Mouse (Mus musculus) kidney, postnatal 0 days (tissue): ENCODE data around the gene Meis1. TPM values are rescaled to one million over a fixed set of nuclear protein-coding genes. Genes with fewer than 3 reads are reported as not detected.

ENCODE experiments used
- ATAC-seq: fragments of 200-750 bp; cut with Nextera tagmentation; replicated peaks from 2 replicates; pipeline ENCODE4 v1.8.0; 2017; ENCODE audit warnings: low read depth, moderate number of reproducible peaks, moderate TSS enrichment, moderate library complexity; ENCODE audit not compliant: low FRiP score
- DNase-seq: peaks from one replicate; pipeline ENCODE4 v3.0.0-alpha.2; 2016; ENCODE audit warnings: low spot score
- H3K27ac ChIP-seq: fragments of 300-500 bp; sonication (generic); 2 replicates; pipeline ENCODE4 v1.5.1; 2014; ENCODE audit warnings: mild to moderate bottlenecking
- H3K27me3 ChIP-seq: fragments of 300-500 bp; sonication (generic); 2 replicates; pipeline ENCODE4 v1.6.1; 2014; ENCODE audit warnings: low read length, mixed read lengths; ENCODE audit not compliant: insufficient read depth
- H3K36me3 ChIP-seq: fragments of 300-500 bp; sonication (generic); 2 replicates; pipeline ENCODE4 v1.6.1; 2014; ENCODE audit warnings: low read length, mixed read lengths; ENCODE audit not compliant: insufficient read depth
- H3K4me1 ChIP-seq: fragments of 300-500 bp; sonication (generic); replicated peaks from 2 replicates; pipeline ENCODE4 v1.6.1; 2014; ENCODE audit warnings: antibody characterized with exemption, low read length, mixed read lengths; ENCODE audit not compliant: insufficient read depth
- H3K4me2 ChIP-seq: fragments of 300-500 bp; sonication (generic); 2 replicates; pipeline ENCODE4 v1.6.1; 2014; ENCODE audit warnings: mild to moderate bottlenecking, low read length, moderate library complexity, mixed read lengths
- H3K4me3 ChIP-seq: fragments of 300-500 bp; sonication (generic); replicated peaks from 2 replicates; pipeline ENCODE4 v1.5.1; 2014; ENCODE audit warnings: low read depth, low read length
- H3K9ac ChIP-seq: fragments of 300-500 bp; sonication (generic); 2 replicates; pipeline ENCODE4 v1.6.1; 2014; ENCODE audit warnings: low read depth, low read length
- H3K9me3 ChIP-seq: fragments of 300-500 bp; sonication (generic); replicated peaks from 2 replicates; pipeline ENCODE4 v1.6.1; 2016; ENCODE audit warnings: low read length, inconsistent platforms, mixed read lengths
- CTCF ChIP-seq: IDR thresholded peaks from 2 replicates; pipeline ENCODE4 v1.5.1; 2016; ENCODE audit warnings: antibody characterized with exemption, low read depth, mild to moderate bottlenecking, moderate library complexity
- WGBS: fragments of 180-500 bp; shearing (Covaris S2); extraction: QIAGEN DNeasy Blood & Tissue Kit; methylation state at CpG from one replicate; pipeline ENCODE4 v1.1.7; 2014; 5-methylcytosine and 5-hydroxymethylcytosine counted together
- polyA plus RNA-seq: library from polyadenylated mRNA; unstranded; fragments of >200 nt; fragmentation: Nextera tagmentation; extraction: Ambion mirVana; gene quantifications from 2 replicates; pipeline ENCODE4 v1.2.1, GENCODE M21; 2015

Gene Meis1
- polyA plus RNA-seq = 59.0 and 66.7 TPM in 2 replicates

DNA sequence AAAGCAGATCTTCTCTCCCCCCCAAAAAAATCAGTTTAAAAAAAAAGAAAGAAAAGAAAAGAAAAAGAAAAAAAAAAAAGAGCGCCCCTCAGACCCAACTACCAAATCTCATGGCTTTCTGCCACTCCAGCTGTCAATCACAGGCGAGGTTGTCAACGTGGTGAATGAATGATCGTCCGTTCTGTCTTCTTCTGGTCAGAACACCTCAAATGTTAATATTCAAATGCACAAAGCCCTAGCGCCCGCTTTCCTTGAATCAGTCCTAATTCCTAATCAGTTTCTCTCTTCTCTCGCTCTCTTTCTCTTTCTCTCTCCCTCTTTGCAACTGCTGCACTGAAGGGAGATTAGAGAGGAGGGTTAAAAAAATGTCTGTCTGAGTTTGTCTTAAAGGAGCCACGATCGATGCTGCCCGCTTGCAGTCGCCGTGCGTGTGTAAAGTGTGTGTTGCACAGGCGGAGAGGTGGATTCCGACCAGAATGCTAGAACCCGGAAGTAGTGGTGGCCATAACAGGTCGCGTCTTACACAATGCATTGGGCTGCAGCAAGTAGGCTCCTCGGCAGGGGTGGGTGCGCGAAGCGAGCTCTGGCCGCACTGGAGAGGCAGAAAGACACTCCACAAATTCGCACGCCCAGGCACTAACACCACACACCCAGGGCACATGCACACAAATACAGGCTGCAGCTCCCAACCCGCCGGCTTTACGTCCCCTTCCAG is at the start of gene Meis1:
Meis1 (minus strand) TSS at position 497 of the 715 bp plus-strand sequence.
- Histone ChIP-seq H3K4me3 (peak within 1 kb of the TSS; percentile 84), H3K4me2 (peak within 1 kb of the TSS; percentile 86), H3K27me3 (no peaks in the 10 kb centered on the region), H3K4me1 (peaks cover 10% of the 10 kb centered on the region; the same call in 1 of the 2 replicates), H3K27ac (peak within 1 kb of the TSS; percentile 97), H3K9ac (peak within 1 kb of the TSS; percentile 93), H3K36me3 (0 out of 2 replicates have a peak, but pooled peaks cover 3% of the 10 kb centered on the region), H3K9me3 (no peaks in the 10 kb centered on the region)
- peak; percentile 98 for DNase-seq
- under 1% methylated on average over 29 of the region's 29 CpGs for WGBS
- ATAC-seq = peak; percentile 91
- TF ChIP-seq CTCF = no peak

DNA sequence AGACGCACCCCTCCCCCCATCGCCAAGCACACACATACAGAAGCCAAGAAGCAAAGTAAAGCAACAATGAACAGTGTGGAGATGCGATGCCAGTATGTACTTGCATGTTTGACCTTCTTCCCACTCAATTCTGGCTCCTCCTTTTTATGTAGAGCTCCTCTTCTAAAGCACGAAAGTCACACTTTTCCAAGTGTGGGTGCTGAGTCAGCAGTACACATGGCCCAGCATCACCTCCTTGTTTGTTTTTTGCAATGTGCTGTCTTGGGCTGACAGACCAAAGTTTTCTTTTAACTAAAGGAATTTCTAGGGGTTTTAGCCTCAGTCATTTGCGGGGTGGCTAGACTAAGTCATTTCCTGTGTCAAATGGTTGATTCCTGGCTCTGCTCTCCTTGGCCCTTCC is 48.5 kb upstream of the Meis1 start:
- Histone ChIP-seq H3K9me3 (no peaks in the 10 kb centered on the region), H3K4me1 (no peaks in the 10 kb centered on the region), H3K4me2 (no peak overlapping the region), H3K9ac (no peak overlapping the region), H3K27me3 (no peaks in the 10 kb centered on the region), H3K4me3 (no peak overlapping the region), H3K36me3 (no peaks in the 10 kb centered on the region), H3K27ac (no peak overlapping the region)
- DNase-seq (peak; percentile 12), ATAC-seq (no peak)
- 70% methylated on average over 5 of the region's 5 CpGs for WGBS
- no peak for TF ChIP-seq CTCF

DNA sequence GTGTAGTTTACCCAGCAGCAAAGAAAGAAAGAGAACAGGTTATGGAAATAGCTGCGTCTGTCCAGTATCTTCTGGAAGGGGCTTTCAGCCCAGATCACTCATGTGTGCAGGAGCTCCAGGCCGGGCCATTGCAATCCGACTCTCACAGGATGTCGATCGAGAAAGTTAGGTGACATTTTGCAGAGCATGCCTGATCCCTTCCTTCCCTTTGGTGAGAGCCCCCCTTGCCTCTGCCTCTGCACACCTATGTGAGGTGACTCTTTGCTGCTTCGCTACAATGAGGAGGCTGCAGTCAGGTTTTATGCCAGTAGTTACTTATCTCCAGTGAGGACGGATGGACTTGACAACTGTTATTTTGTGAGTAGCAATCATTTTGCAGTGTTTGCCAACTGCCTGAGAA is 30.5 kb upstream of the Meis1 start:
- 44% methylated on average over 7 of the region's 7 CpGs for WGBS
- Histone ChIP-seq H3K4me1 (no peaks in the 10 kb centered on the region), H3K4me3 (no peak overlapping the region), H3K9me3 (no peaks in the 10 kb centered on the region), H3K27ac (no peak overlapping the region), H3K27me3 (no peaks in the 10 kb centered on the region), H3K4me2 (no peak overlapping the region), H3K9ac (no peak overlapping the region), H3K36me3 (no peaks in the 10 kb centered on the region)
- ATAC-seq (no peak), DNase-seq (no peak)
- TF ChIP-seq CTCF = no peak

DNA sequence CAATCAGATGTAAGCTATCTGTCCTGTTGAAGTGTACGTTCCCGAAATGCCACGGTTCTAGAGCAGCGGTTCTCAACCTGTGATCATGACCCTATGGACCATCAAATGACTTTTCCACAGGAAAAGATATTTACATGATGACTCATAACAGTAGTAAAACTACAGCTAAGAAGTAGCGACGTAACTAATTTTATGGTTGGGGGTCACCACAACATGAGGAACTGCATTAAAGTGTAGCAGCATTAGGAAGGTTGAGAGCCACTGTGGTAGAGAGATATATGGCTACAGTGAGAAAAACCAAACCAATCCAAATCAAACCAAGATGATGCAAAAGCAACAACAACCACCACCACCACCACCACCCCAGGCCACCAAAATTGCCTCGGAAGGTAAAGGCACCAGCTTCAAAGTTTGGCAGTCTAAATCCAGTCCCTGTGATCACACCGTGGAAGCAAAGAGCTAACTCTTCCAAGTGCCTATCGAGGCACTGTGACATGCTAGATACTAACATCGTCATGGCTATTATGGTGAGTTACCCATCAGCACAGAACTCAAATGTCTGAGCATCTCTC is 17.9 kb upstream of the Meis1 start:
- Histone ChIP-seq H3K4me3 (no peak overlapping the region), H3K4me1 (no peaks in the 10 kb centered on the region), H3K4me2 (no peak overlapping the region), H3K36me3 (no peaks in the 10 kb centered on the region), H3K9me3 (no peaks in the 10 kb centered on the region), H3K27me3 (no peaks in the 10 kb centered on the region), H3K27ac (no peak overlapping the region), H3K9ac (no peak overlapping the region)
- DNase-seq = no peak
- no peak for TF ChIP-seq CTCF
- 90% methylated on average over 10 of the region's 10 CpGs for WGBS
- ATAC-seq = no peak

DNA sequence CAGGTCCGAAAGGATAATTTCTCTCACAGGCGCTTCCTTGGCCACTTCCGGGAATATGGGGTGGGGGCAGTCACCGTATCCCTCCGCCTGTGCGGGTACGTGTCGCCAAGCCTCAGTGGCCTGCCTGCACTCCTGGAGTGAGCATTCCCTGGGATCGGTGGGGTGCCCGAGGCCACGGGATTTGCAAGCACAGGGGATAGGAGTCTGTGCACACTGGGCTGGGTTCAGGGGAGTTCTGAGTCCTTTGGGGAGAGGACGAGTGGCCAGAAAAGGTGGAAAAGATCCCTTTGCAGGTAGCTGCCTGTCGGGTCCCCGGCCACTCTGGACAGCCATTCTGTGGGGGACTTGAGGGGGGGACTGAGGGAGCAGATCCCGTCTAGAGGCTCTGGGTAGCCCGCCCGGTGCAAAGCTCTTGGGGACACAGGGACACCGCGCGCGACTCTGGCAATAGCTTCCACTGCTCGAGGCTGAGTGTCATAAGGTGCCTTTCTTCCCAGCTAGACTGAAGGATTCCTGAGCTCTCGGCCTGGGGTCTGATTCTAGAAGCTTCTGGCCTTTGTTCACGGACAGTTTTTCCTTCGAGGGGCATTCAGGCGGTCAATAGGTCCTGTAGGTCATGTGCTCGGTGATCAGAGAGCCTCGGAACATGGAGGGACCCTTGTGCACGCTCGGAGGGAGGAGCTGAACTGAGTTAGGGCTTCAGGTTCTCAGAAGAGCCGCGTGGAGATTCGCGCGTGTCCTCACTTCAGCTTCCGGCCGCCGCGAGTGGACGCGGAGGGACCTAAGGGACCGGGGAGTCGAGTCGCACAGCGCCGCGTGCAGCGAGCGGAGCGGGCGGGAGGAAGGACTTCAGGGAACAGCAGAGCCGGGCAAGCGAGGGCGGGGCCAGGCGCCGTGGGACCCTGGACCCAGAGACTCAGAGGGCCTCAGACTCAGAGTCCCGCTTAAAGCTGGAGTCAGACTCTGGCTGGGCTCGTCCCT is 8.1 kb upstream of the Meis1 start:
- Histone ChIP-seq H3K27ac (peak overlapping the region; percentile 67), H3K4me2 (peak overlapping the region; percentile 84), H3K4me1 (peaks cover 11% of the 10 kb centered on the region; the same call in 1 of the 2 replicates), H3K4me3 (peak overlapping the region; percentile 37), H3K9ac (peak overlapping the region; percentile 59), H3K27me3 (no peaks in the 10 kb centered on the region), H3K9me3 (no peaks in the 10 kb centered on the region), H3K36me3 (no peaks in the 10 kb centered on the region)
- WGBS = under 1% methylated on average over 58 of the region's 58 CpGs
- TF ChIP-seq CTCF = peak; percentile 17; the same call in 1 of the 2 replicates
- DNase-seq = peak; percentile 91
- ATAC-seq = peak; percentile 91
